Mouse (Mus musculus): ENCODE measurements around the gene Scn5a. TPM values are rescaled to one million over a fixed set of nuclear protein-coding genes. Genes with fewer than 3 reads are reported as not detected.

Gene Scn5a
- polyA plus RNA-seq, 1 experiment, result 9.8 TPM

GRCm38 (mm10) chr9:119588763-119589449 lies 10.1 kb upstream of the Scn5a start:
- WGBS, result 17% methylated on average over 26 of the region's 26 CpGs
- no peak for DNase-seq
- Histone ChIP-seq H3K4me1 (ENCODE audit: control insufficient read depth, insufficient read depth, low read length) (no peaks in the 10 kb centered on the region), H3K4me3 (replicated peaks; ENCODE audit: extremely low read depth, low read depth, low read length) (no peak overlapping the region)
- TF ChIP-seq POLR2A (IDR thresholded peaks at IDR 0.05; ENCODE audit: borderline replicate concordance, extremely low read depth, low read depth, low read length) (no peak), CTCF (IDR thresholded peaks at IDR 0.05; ENCODE audit: insufficient read depth, low read length) (no peak)

GRCm38 (mm10) chr9:119580668-119581067 lies 1.9 kb upstream of the Scn5a start:
- H3K4me3 ChIP-seq (replicated peaks; ENCODE audit: extremely low read depth, low read depth, low read length), result no peak overlapping the region
- 1% methylated on average over 6 of the region's 6 CpGs for WGBS
- TF ChIP-seq CTCF (IDR thresholded peaks at IDR 0.05; ENCODE audit: insufficient read depth, low read length) (peak; percentile 99), POLR2A (IDR thresholded peaks at IDR 0.05; ENCODE audit: borderline replicate concordance, extremely low read depth, low read depth, low read length) (no peak)

GRCm38 (mm10) chr9:119580187-119580586 lies 1.4 kb upstream of the Scn5a start:
- TF ChIP-seq POLR2A (IDR thresholded peaks at IDR 0.05; ENCODE audit: borderline replicate concordance, extremely low read depth, low read depth, low read length) (no peak), CTCF (IDR thresholded peaks at IDR 0.05; ENCODE audit: insufficient read depth, low read length) (no peak)
- 91% methylated on average over 17 of the region's 17 CpGs for WGBS

More at GRCm38 (mm10) chr9:119580668-119581067, 1.9 kb upstream of the Scn5a start:
- H3K4me1 ChIP-seq (ENCODE audit: control insufficient read depth, insufficient read depth, low read length), result peaks cover 3% of the 10 kb centered on the region
- DNase-seq, result peak; percentile 66

GRCm38 (mm10) chr9:119578311-119578635 lies 543 bp downstream of the Scn5a start:
- H3K4me3 ChIP-seq (replicated peaks; ENCODE audit: extremely low read depth, low read depth, low read length), result no peak overlapping the region
- TF ChIP-seq CTCF (IDR thresholded peaks at IDR 0.05; ENCODE audit: insufficient read depth, low read length) (no peak), POLR2A (IDR thresholded peaks at IDR 0.05; ENCODE audit: borderline replicate concordance, extremely low read depth, low read depth, low read length) (no peak)
- peaks cover 3% of the 10 kb centered on the region for H3K4me1 ChIP-seq (ENCODE audit: control insufficient read depth, insufficient read depth, low read length)
- 4% methylated on average over 24 of the region's 24 CpGs for WGBS
- no peak for DNase-seq

More at GRCm38 (mm10) chr9:119580187-119580586, 1.4 kb upstream of the Scn5a start:
- H3K4me1 ChIP-seq (ENCODE audit: control insufficient read depth, insufficient read depth, low read length), result peaks cover 3% of the 10 kb centered on the region
- no peak overlapping the region for H3K4me3 ChIP-seq (replicated peaks; ENCODE audit: extremely low read depth, low read depth, low read length)
- no peak for DNase-seq

- WGBS, result 69% methylated on average over 2 of the region's 2 CpGs
- no peak for DNase-seq
- H3K4me1 ChIP-seq (ENCODE audit: control insufficient read depth, insufficient read depth, low read length), result peaks cover 3% of the 10 kb centered on the region
- TF ChIP-seq CTCF (IDR thresholded peaks at IDR 0.05; ENCODE audit: insufficient read depth, low read length) (no peak), POLR2A (IDR thresholded peaks at IDR 0.05; ENCODE audit: borderline replicate concordance, extremely low read depth, low read depth, low read length) (no peak)
- no peak overlapping the region for H3K4me3 ChIP-seq (replicated peaks; ENCODE audit: extremely low read depth, low read depth, low read length)
These were observed 1.8 kb downstream of the Scn5a start for GRCm38 (mm10) chr9:119576977-119577376.

DNA sequence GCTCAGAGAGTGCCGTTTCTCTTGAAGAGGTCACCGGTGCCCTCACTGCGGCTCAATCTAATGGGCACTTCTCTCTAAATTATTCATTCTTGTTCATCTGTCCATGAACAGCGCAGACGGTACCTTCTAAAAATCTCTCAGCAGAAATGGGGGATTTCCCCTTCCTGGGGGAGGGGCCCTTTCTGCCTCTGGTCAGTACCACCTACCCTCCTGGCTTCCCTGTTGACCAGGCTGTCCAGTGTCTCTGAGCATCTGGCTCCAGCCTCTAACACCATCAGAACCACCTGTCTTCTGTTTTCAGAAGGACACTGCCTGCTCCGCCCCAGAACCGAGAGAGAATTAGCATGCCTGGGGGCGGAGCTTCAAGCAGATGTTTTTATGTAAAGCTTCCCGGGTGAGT lies 3.1 kb downstream of the Scn5a start:
- 50% methylated on average over 9 of the region's 9 CpGs for WGBS
- no peak for DNase-seq
- Histone ChIP-seq H3K4me3 (replicated peaks; ENCODE audit: extremely low read depth, low read depth, low read length) (no peak overlapping the region), H3K4me1 (ENCODE audit: control insufficient read depth, insufficient read depth, low read length) (peaks cover 3% of the 10 kb centered on the region)
- TF ChIP-seq CTCF (IDR thresholded peaks at IDR 0.05; ENCODE audit: insufficient read depth, low read length) (no peak), POLR2A (IDR thresholded peaks at IDR 0.05; ENCODE audit: borderline replicate concordance, extremely low read depth, low read depth, low read length) (no peak)

- Histone ChIP-seq H3K4me3 (replicated peaks; ENCODE audit: extremely low read depth, low read depth, low read length) (no peak overlapping the region), H3K4me1 (ENCODE audit: control insufficient read depth, insufficient read depth, low read length) (peaks cover 3% of the 10 kb centered on the region)
- DNase-seq, result no peak
- WGBS, result 61% methylated on average over 7 of the region's 7 CpGs
- TF ChIP-seq CTCF (IDR thresholded peaks at IDR 0.05; ENCODE audit: insufficient read depth, low read length), result no peak
- TF ChIP-seq POLR2A (IDR thresholded peaks at IDR 0.05; ENCODE audit: borderline replicate concordance, extremely low read depth, low read depth, low read length), result no peak
These were observed 4.5 kb downstream of the Scn5a start for GRCm38 (mm10) chr9:119574366-119574765.

- H3K4me1 ChIP-seq (ENCODE audit: control insufficient read depth, insufficient read depth, low read length), result no peaks in the 10 kb centered on the region
- DNase-seq, result no peak
- H3K4me3 ChIP-seq (replicated peaks; ENCODE audit: extremely low read depth, low read depth, low read length), result no peak overlapping the region
- TF ChIP-seq CTCF (IDR thresholded peaks at IDR 0.05; ENCODE audit: insufficient read depth, low read length), result no peak
- TF ChIP-seq POLR2A (IDR thresholded peaks at IDR 0.05; ENCODE audit: borderline replicate concordance, extremely low read depth, low read depth, low read length), result no peak
- 54% methylated on average over 14 of the region's 14 CpGs for WGBS
These were observed 5.8 kb downstream of the Scn5a start for GRCm38 (mm10) chr9:119573009-119573408.

DNA sequence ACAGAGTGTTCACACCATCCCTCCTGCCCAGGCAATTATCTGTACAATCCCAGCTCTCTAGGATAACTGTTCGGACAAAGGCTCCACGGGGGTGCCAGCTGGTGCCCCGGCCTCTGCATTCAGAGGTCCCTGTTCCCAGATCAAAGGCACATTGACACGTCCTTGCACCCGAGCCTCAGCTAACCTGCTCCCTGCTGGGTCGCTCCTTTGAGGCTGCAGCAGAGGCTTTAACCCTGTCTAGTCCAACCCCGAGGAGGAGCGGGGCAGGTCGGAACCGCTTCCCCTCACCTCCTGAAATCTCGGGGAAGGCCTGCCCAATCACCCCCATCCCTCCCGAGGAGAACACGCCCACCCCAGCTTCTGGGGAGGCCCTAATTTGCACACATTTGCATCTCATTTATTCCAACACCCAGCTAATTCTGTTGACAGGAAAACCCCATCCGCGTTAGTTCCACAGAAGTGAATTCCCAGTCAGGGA lies 7.4 kb downstream of the Scn5a start:
- Histone ChIP-seq H3K4me1 (ENCODE audit: control insufficient read depth, insufficient read depth, low read length) (no peaks in the 10 kb centered on the region), H3K4me3 (replicated peaks; ENCODE audit: extremely low read depth, low read depth, low read length) (no peak overlapping the region)
- no peak for DNase-seq
- TF ChIP-seq CTCF (IDR thresholded peaks at IDR 0.05; ENCODE audit: insufficient read depth, low read length) (no peak), POLR2A (IDR thresholded peaks at IDR 0.05; ENCODE audit: borderline replicate concordance, extremely low read depth, low read depth, low read length) (no peak)
- WGBS, result 12% methylated on average over 15 of the region's 15 CpGs

GRCm38 (mm10) chr9:119570652-119571051 lies 8.2 kb downstream of the Scn5a start:
- DNase-seq, result no peak
- 22% methylated on average over 9 of the region's 9 CpGs for WGBS
- H3K4me1 ChIP-seq (ENCODE audit: control insufficient read depth, insufficient read depth, low read length), result no peaks in the 10 kb centered on the region
- TF ChIP-seq POLR2A (IDR thresholded peaks at IDR 0.05; ENCODE audit: borderline replicate concordance, extremely low read depth, low read depth, low read length) (no peak), CTCF (IDR thresholded peaks at IDR 0.05; ENCODE audit: insufficient read depth, low read length) (no peak)
- no peak overlapping the region for H3K4me3 ChIP-seq (replicated peaks; ENCODE audit: extremely low read depth, low read depth, low read length)
